In genomic region chr10:127616261-127616679, GRCm38 (mm10) we compare ENCODE assay signal across 8 mouse cellular contexts. TPM values are rescaled to one million over a fixed set of nuclear protein-coding genes. Genes with fewer than 3 reads are reported as not detected.
A peak's percentile ranks its signal among the peaks of the same experiment; 100 is the strongest.
DNase-seq lines count a peak whose midpoint lies in the region; ATAC-seq and TF ChIP-seq lines count a peak whose summit lies in the region.

No protein-coding gene starts in this region.

- no peak for TF ChIP-seq POLR2A in kidney, adult 2 months (IDR thresholded peaks at IDR 0.05; ENCODE audit: low read depth, low read length)
- TF ChIP-seq POLR2A in cortical plate, adult 2 months (IDR thresholded peaks at IDR 0.05; ENCODE audit: extremely low read depth, insufficient read depth, low read length): no peak

- no peaks in the 10 kb centered on the region for H3K9me3 ChIP-seq in hindbrain, embryonic 14.5 days (ENCODE audit: control insufficient read depth, low read length)
- no peaks in the 10 kb centered on the region for H3K9me3 ChIP-seq in midbrain, embryonic 16.5 days (replicated peaks; ENCODE audit: control insufficient read depth, low read length, poor library complexity, severe bottlenecking)

- H3K27ac ChIP-seq in kidney, adult 2 months (ENCODE audit: insufficient read depth, low read depth, low read length): 0 out of 2 replicates have a peak overlapping the region, but pooled peaks have one; percentile 22
- H3K27ac ChIP-seq in cortical plate, adult 2 months (ENCODE audit: insufficient read depth, low read length): peak overlapping the region; percentile 20; the same call in 1 of the 2 replicates
- H3K27ac ChIP-seq in hindbrain, embryonic 14.5 days: no peak overlapping the region
- no peak overlapping the region; the same call in 1 of the 2 replicates for H3K27ac ChIP-seq in midbrain, embryonic 16.5 days (ENCODE audit: low read length)

- peak; percentile 52 for DNase-seq in kidney, adult 2 months
- no peak for DNase-seq in kidney, postnatal 10 days
- DNase-seq in hindbrain, embryonic 14.5 days (ENCODE audit: low spot score): no peak
- no peak for DNase-seq in cerebellum, adult 8-10 months
- DNase-seq in lung, postnatal 25 days (ENCODE audit: low spot score): no peak
- no peak for DNase-seq in left cerebral cortex, postnatal 14 days (ENCODE audit: low spot score in 2 of 2)

- H3K27me3 ChIP-seq in kidney, adult 2 months (replicated peaks; ENCODE audit: control insufficient read depth, insufficient read depth, low read length): no peaks in the 10 kb centered on the region
- H3K27me3 ChIP-seq in hindbrain, embryonic 14.5 days (ENCODE audit: control insufficient read depth, insufficient read depth, low read length): no peaks in the 10 kb centered on the region
- H3K27me3 ChIP-seq in midbrain, embryonic 16.5 days (ENCODE audit: control insufficient read depth, insufficient read depth, low read depth, low read length): no peaks in the 10 kb centered on the region

- no peak overlapping the region for H3K9ac ChIP-seq in hindbrain, embryonic 14.5 days
- H3K9ac ChIP-seq in midbrain, embryonic 16.5 days (ENCODE audit: low read depth, low read length): 0 out of 2 replicates have a peak overlapping the region, but pooled peaks have one; percentile 3

- 68% methylated on average over 7 of the region's 7 CpGs for WGBS in kidney, adult 2 months
- WGBS in hindbrain, embryonic 14.5 days: 42% methylated on average over 7 of the region's 7 CpGs
- WGBS in midbrain, embryonic 16.5 days: 53% methylated on average over 7 of the region's 7 CpGs

- no peak for TF ChIP-seq CTCF in kidney, adult 2 months (conservative IDR thresholded peaks at IDR 0.05; ENCODE audit: insufficient read depth, insufficient read length, low read depth, low read length)
- TF ChIP-seq CTCF in cortical plate, adult 2 months (IDR thresholded peaks at IDR 0.05; ENCODE audit: extremely low read depth, insufficient read depth, low read length): no peak

- H3K36me3 ChIP-seq in kidney, adult 2 months (ENCODE audit: control insufficient read depth, insufficient read depth, low read length): no peaks in the 10 kb centered on the region
- peaks cover 28% of the 10 kb centered on the region for H3K36me3 ChIP-seq in hindbrain, embryonic 14.5 days (replicated peaks; ENCODE audit: control insufficient read depth, insufficient read depth)
- peaks cover 14% of the 10 kb centered on the region for H3K36me3 ChIP-seq in midbrain, embryonic 16.5 days (ENCODE audit: control insufficient read depth, insufficient read depth, low read length)

- ATAC-seq in hindbrain, embryonic 14.5 days (ENCODE audit: low FRiP score): no peak
- ATAC-seq in midbrain, embryonic 16.5 days: no peak

- H3K4me2 ChIP-seq in hindbrain, embryonic 14.5 days (replicated peaks): peak overlapping the region; percentile 98; the same call in 1 of the 2 replicates
- no peak overlapping the region for H3K4me2 ChIP-seq in midbrain, embryonic 16.5 days (ENCODE audit: low read length)

- intact Hi-C loops in left cerebral cortex, postnatal 14 days (cut with DNase I): no loop called here

- no peak overlapping the region for H3K4me3 ChIP-seq in kidney, adult 2 months (ENCODE audit: insufficient read depth, low read depth, low read length)
- H3K4me3 ChIP-seq in cortical plate, adult 2 months (ENCODE audit: insufficient read depth, low read length): no peak overlapping the region
- H3K4me3 ChIP-seq in hindbrain, embryonic 14.5 days (replicated peaks; ENCODE audit: low read length): no peak overlapping the region
- no peak overlapping the region for H3K4me3 ChIP-seq in midbrain, embryonic 16.5 days (ENCODE audit: low read depth, low read length)

- no peaks in the 10 kb centered on the region for H3K4me1 ChIP-seq in kidney, adult 2 months (ENCODE audit: control insufficient read depth, insufficient read depth, low read length)
- peaks cover 16% of the 10 kb centered on the region; the same call in 1 of the 2 replicates for H3K4me1 ChIP-seq in cortical plate, adult 2 months (ENCODE audit: control insufficient read depth, insufficient read depth, low read length)
- H3K4me1 ChIP-seq in hindbrain, embryonic 14.5 days (replicated peaks; ENCODE audit: control insufficient read depth, insufficient read depth, low read length): peaks cover 57% of the 10 kb centered on the region
- H3K4me1 ChIP-seq in midbrain, embryonic 16.5 days (ENCODE audit: control insufficient read depth, insufficient read depth, low read length): peaks cover 50% of the 10 kb centered on the region

RNA-seq across cellular contexts. Expression of gene Lrp1, which starts 4.7 kb away (rescaled TPM):
- polyA plus RNA-seq in kidney, adult 2 months (2012; rRNA removed): 55.3 and 57.8 TPM in 2 replicates
- 294 and 309 TPM in 2 replicates for polyA plus RNA-seq in cortical plate, adult 2 months (2012; rRNA removed)
- 118 and 119 TPM in 2 replicates for polyA plus RNA-seq in hindbrain, embryonic 14.5 days (2014; fragmentation: Nextera tagmentation; extraction: Ambion mirVana)
- 110 and 117 TPM in 2 replicates for polyA plus RNA-seq in midbrain, embryonic 16.5 days (2015; fragmentation: Nextera tagmentation; extraction: Ambion mirVana)
- total RNA-seq in left cerebral cortex, postnatal 14 days (2021): 100 to 1,000 TPM; 285 to 305 TPM

RNA-seq across cellular contexts. Expression of gene Stat6, which starts 26.5 kb away (rescaled TPM):
- polyA plus RNA-seq in kidney, adult 2 months (2012; rRNA removed): 70.2 and 72.1 TPM in 2 replicates
- polyA plus RNA-seq in cortical plate, adult 2 months (2012; rRNA removed): 11.9 and 12.6 TPM in 2 replicates
- 4.7 and 5.5 TPM in 2 replicates for polyA plus RNA-seq in hindbrain, embryonic 14.5 days (2014; fragmentation: Nextera tagmentation; extraction: Ambion mirVana)
- 4.4 and 5.4 TPM in 2 replicates for polyA plus RNA-seq in midbrain, embryonic 16.5 days (2015; fragmentation: Nextera tagmentation; extraction: Ambion mirVana)
- 1 to 10 TPM; 8.6 to 10.0 TPM for total RNA-seq in left cerebral cortex, postnatal 14 days (2021)

RNA-seq across cellular contexts. Expression of gene Nemp1, which starts 50.4 kb away (rescaled TPM):
- polyA plus RNA-seq in kidney, adult 2 months (2012; rRNA removed): 2.3 and 2.5 TPM in 2 replicates
- 3.8 TPM in 2 replicates for polyA plus RNA-seq in cortical plate, adult 2 months (2012; rRNA removed)
- polyA plus RNA-seq in hindbrain, embryonic 14.5 days (2014; fragmentation: Nextera tagmentation; extraction: Ambion mirVana): 3.3 and 4.3 TPM in 2 replicates
- polyA plus RNA-seq in midbrain, embryonic 16.5 days (2015; fragmentation: Nextera tagmentation; extraction: Ambion mirVana): 3.2 TPM in 2 replicates
- 1 to 10 TPM; 3.9 to 4.6 TPM for total RNA-seq in left cerebral cortex, postnatal 14 days (2021)

RNA-seq across cellular contexts. Expression of gene Nab2, which starts 52.1 kb away (rescaled TPM):
- 17.9 and 18.6 TPM in 2 replicates for polyA plus RNA-seq in kidney, adult 2 months (2012; rRNA removed)
- 35.3 and 40.3 TPM in 2 replicates for polyA plus RNA-seq in cortical plate, adult 2 months (2012; rRNA removed)
- polyA plus RNA-seq in hindbrain, embryonic 14.5 days (2014; fragmentation: Nextera tagmentation; extraction: Ambion mirVana): 2.3 and 2.6 TPM in 2 replicates
- 1.6 and 2.1 TPM in 2 replicates for polyA plus RNA-seq in midbrain, embryonic 16.5 days (2015; fragmentation: Nextera tagmentation; extraction: Ambion mirVana)
- total RNA-seq in left cerebral cortex, postnatal 14 days (2021): 10 to 100 TPM; 35.2 to 40.7 TPM

Comparison
In these comparisons a context has a peak if more than half of its experiments do, and no peak if none do; other contexts are left out.
1. H3K27ac ChIP-seq: peak in kidney, adult 2 months (single experiment) and cortical plate, adult 2 months (single experiment); none in hindbrain, embryonic 14.5 days (single experiment) and midbrain, embryonic 16.5 days (single experiment).